Mouse (Mus musculus): ENCODE data around the gene Fam192a.
A peak's percentile ranks its signal among the peaks of the same experiment; 100 is the strongest.

Fam192a gene

GRCm38 (mm10) chr8:94574159-94574907 lies 27.5 kb downstream of the Fam192a start:
- peak; percentile 88 to 92 for DNase-seq (ENCODE audit: low spot score in 2 of 2)

GRCm38 (mm10) chr8:94571896-94572295 lies 29.9 kb downstream of the Fam192a start:
- DNase-seq (ENCODE audit: low spot score in 2 of 2), result no peak

GRCm38 (mm10) chr8:94569419-94569818 lies 32.4 kb downstream of the Fam192a start:
- no peak for DNase-seq (ENCODE audit: low spot score in 2 of 2)

- DNase-seq (ENCODE audit: low spot score in 2 of 2), result no peak
Measured at GRCm38 (mm10) chr8:94568098-94568497, 33.7 kb downstream of the Fam192a start.

GRCm38 (mm10) chr8:94567159-94567849 lies 34.5 kb downstream of the Fam192a start:
- DNase-seq (ENCODE audit: low spot score in 2 of 2), result peak; percentile 68 to 76

- no peak for DNase-seq (ENCODE audit: low spot score in 2 of 2)
Measured at GRCm38 (mm10) chr8:94566446-94567158, 35.2 kb downstream of the Fam192a start.

- no peak for DNase-seq (ENCODE audit: low spot score in 2 of 2)
Measured at GRCm38 (mm10) chr8:94566033-94566432, 35.8 kb downstream of the Fam192a start.

- no peak for DNase-seq (ENCODE audit: low spot score in 2 of 2)
Measured at GRCm38 (mm10) chr8:94564421-94564820, 37.4 kb downstream of the Fam192a start.

GRCm38 (mm10) chr8:94561256-94561655 lies 40.5 kb downstream of the Fam192a start:
- peak; percentile 63 to 73 for DNase-seq (ENCODE audit: low spot score in 2 of 2)

GRCm38 (mm10) chr8:94557281-94557680 lies 44.5 kb downstream of the Fam192a start:
- DNase-seq (ENCODE audit: low spot score in 2 of 2), result no peak

- no peak for DNase-seq (ENCODE audit: low spot score in 2 of 2)
Measured at GRCm38 (mm10) chr8:94552696-94553095, 49.1 kb downstream of the Fam192a start.

- peak; percentile 91 to 95 for DNase-seq (ENCODE audit: low spot score in 2 of 2)
Measured at GRCm38 (mm10) chr8:94551471-94552422, 50.0 kb downstream of the Fam192a start.

GRCm38 (mm10) chr8:94549998-94550397 lies 51.8 kb downstream of the Fam192a start:
- no peak for DNase-seq (ENCODE audit: low spot score in 2 of 2)

GRCm38 (mm10) chr8:94549482-94549881 lies 52.3 kb downstream of the Fam192a start:
- no peak for DNase-seq (ENCODE audit: low spot score in 2 of 2)

- no peak for DNase-seq (ENCODE audit: low spot score in 2 of 2)
Measured at GRCm38 (mm10) chr8:94549041-94549440, 52.8 kb downstream of the Fam192a start.

- no peak for DNase-seq (ENCODE audit: low spot score in 2 of 2)
Measured at GRCm38 (mm10) chr8:94543981-94544380, 57.8 kb downstream of the Fam192a start.

- DNase-seq (ENCODE audit: low spot score in 2 of 2), result no peak
Measured at GRCm38 (mm10) chr8:94540889-94541795, 60.7 kb downstream of the Fam192a start.

GRCm38 (mm10) chr8:94540025-94540424 lies 61.8 kb downstream of the Fam192a start:
- no peak for DNase-seq (ENCODE audit: low spot score in 2 of 2)

GRCm38 (mm10) chr8:94537456-94537855 lies 64.3 kb downstream of the Fam192a start:
- peak in 1 of 2 experiments; percentile 48 for DNase-seq (ENCODE audit: low spot score in 2 of 2)

GRCm38 (mm10) chr8:94535631-94536030 lies 66.2 kb downstream of the Fam192a start:
- no peak for DNase-seq (ENCODE audit: low spot score in 2 of 2)

Data from right cerebral cortex, postnatal 10 days (tissue).